Mouse (Mus musculus) fat pad, adult 2 months (tissue): Measurements from ENCODE around the gene Cdv3.

ENCODE experiments used
- DNase-seq: peaks from one replicate; pipeline ENCODE4 v3.0.0-alpha.2; 2011; ENCODE audit warnings: low read depth, low spot score; ENCODE audit errors: extremely low read depth

The Cdv3 gene

DNA sequence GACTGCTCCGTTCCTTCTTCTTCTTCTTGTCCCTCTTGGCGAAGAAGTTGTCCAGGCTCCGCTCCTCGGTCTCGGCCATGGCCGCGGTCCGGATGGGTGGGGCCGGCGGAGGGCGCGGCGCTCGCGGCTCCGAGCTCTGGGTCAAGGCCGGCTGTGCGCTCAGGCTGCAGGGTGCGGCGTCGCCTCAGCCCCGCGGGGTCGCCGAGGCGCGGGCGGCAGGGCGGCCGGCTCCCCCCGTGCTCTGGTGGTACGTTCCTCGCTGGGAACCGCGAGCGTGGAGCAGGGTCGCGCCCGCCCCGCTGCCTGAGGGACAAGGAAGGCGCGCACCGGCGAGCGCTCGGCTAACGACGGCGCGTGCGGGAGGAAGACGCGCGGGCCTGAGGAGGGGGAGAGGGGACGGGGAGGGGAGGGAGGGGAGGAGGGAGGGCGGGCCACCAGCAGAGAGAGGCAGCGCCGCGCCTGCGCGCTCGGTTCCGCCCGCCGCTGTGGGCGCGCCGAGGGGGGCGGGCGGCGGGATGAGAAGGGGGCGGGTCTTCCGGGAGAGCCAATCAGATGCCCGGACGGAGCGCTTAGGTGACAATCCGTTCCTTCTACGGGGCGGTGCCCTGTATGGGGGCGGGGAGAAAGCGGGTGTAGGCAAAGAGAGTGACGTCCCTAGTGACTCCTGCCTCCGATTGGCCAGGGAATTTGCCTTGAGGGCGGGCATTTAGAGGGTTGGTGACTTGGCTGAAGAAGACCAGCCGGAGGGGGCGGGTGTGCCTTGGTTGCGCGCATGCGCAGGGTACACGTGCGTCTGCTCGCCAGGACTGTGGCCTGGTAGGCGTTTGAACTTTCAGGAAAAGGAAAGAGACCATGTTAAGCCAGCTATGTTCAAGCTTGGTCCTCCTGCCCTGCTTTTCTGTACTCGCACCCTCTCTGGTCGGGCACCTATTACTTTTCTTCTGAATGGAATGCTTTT is at the start of gene Cdv3:
Cdv3 (minus strand) TSS at position 551 of the 958 bp plus-strand sequence.
- DNase-seq: peak; percentile 99

DNA sequence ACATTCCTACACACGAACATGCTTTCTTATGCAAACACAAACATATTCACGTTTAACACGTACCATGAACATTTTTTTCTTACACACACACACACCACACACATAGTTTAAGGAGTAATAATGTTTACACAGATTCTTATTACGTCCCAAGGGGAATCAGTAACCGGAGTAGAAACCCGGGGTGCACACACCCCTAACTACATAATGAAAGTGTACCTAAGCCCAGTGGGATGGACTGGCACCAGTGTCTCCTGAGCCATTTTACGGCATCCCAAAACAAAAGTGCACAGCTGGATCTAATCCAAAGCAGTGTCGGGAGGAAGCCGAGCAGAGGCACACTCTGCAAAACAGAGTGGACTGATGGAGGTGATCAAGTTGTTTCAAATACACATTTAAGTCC is 47.8 kb upstream of the Cdv3 start:
- DNase-seq: no peak

DNA sequence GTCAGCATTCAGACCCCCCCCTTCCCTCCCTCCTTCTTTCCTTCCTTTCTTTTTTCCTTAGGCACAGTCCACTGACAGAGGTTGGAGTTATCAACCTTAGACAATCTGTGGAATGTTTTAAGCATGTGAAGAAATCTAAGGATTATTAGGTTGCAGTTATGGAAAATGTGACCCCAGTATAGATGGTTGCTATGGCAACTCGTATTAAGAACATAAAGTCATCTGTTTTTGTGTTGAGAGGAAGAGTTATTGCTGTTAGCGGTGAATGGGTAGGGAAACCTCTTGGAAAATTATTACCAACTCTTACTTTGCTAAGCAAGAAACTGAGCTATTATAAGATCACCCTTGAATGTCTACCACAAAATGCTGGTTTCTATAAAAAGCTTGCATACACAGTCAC is 43.5 kb upstream of the Cdv3 start:
- DNase-seq: no peak

DNA sequence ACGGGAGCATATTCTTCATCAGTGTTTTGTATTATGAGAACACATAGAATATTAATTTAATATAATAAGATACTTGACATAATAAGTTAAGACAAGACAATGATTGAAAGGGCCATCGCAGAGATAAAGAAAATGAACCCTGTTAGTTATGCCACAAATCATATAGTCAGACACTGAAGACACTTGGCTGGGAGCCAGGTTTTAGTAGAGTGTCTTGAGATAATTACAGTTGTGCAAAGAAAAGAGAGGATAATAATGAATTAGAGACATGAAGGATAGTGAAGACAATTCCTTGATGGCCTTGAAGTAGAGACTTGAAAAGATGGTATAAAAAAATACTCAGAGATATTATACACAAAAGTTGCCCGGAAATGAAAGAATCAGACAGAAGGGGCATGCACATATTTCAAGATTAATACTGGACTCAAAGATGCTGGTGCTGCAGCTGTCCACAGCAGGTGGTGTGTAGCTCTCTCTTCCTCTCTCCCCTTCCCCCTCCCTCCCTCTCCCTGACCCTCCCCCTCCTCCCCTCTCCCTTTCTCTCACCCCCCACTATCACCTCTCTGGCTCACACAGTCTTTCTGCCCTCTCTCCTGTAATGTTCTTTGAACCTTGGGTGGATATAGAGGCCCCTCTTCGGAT is 42.6 kb upstream of the Cdv3 start:
- DNase-seq: no peak

DNA sequence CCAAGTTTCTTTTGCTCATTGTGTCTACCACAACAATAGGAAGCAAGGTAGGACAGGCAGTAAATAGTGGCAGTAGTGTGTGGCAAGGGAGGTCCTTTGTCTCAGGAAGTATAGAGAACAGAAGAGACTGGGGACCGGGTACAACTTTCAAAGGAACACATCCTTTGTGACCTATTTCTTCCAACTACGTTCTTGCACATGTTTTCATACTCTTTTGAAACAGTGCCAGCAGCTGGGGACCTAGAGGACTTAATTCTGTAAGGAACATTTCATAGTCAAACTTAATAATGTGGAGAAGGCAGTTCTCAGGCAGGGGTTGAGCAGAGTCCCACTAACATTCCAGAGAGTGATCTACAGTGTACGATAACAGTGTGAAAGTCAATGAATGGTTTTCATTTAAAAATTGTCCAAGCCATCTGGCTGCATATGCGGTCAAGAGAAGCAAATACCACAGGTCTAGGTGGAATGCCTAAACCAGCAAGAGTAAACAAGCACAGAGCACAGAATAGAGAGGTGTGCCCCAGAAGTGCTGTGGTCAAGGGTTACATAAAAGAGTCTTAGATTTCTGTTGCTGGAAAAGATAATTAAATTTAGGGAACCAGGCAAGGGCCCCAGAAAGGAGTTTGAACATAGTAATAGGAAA is 37.8 kb upstream of the Cdv3 start:
- DNase-seq: no peak

DNA sequence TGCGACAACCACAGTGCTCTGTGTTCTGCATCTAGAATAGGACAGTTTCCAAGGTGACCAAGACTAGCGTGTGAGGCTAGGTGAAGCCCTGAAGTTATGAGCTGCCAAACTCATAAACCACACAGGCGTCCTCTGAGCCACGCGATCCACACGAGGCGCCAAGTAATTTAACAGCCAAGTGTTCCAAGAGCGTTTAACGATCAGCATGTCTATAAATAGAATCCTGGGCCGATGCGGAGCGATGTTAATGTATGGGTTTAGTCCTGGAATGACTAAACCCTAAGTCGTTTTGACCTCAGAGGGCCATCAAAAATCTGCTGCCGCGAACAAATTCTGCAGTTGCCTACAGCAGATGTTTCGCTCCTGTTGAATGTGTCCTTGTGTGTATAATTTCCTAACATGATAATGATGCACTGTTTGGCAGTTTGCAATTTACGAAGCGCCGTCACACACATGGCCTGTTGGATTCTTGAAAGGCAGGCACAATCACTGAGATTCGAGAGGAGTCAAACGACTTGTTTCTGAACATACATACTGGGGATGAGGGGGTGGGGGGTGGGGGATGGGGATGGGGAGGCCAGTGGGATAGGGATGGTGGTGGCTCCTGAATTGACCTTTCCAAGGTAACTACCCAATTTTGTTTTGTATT is 33.0 kb upstream of the Cdv3 start:
- no peak for DNase-seq

DNA sequence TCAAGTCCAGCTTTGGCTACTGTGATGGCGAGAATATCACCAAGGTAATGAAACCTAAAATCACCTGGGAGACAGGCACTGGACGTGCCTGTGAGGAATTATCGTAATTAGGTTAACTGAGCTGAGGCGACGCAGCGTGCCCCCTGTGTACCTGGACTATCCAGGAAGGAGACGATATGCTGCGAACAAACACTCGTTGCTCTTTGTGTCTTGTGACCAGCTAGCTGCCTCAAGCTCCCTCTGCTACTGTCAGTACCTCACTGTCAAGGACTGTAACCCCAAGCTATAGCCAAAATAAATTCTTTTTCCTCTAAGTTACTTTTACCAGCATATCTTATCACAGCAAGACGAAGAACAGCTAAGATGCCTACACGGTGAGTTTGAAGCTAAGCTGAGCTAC is 27.6 kb upstream of the Cdv3 start:
- no peak for DNase-seq

DNA sequence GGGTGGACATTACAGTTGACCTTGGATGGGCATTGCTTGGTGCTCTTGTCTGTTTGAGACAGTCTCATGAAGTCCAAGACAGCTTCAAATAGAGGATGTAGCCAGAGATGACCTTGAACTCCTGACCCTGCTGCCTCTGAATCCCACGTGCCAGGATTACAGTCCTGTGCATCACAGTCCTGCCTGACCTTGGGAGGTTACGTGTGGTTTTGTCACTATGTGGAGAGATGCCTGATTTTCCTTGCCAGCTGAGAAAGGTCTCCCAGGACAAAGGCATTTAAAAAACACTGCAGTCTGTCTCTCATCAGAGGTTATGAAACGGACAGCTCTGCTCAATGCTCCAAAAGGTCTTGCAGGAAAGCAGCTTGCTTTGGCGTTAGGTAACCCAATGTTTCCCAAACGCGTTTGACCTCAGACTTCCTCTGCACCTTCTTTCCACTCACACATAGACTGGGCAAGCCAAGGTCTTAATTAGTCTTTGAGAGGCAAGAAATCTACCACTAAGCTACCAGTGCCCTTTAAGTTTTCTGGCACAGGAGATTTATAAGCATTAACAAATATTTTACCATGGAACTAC is 26.2 kb upstream of the Cdv3 start:
- DNase-seq: no peak

DNA sequence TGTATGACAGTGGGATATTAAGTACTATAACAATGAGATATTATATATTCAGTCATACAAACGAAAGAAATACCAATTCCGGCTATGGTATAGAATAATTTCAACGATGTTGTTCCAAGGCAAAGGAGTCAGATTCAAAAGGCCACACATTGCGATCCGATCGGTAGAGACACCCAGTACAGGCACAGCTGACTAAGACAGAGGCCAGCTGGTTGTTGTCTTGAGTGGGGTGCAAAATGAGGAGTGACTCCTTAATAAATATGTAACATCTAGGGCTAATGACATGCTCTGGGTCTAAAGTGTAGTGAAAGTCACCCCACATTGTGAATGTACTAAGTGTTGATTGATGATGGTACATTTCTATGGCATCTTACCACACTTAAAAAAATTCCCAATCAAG is 23.6 kb upstream of the Cdv3 start:
- DNase-seq: no peak

DNA sequence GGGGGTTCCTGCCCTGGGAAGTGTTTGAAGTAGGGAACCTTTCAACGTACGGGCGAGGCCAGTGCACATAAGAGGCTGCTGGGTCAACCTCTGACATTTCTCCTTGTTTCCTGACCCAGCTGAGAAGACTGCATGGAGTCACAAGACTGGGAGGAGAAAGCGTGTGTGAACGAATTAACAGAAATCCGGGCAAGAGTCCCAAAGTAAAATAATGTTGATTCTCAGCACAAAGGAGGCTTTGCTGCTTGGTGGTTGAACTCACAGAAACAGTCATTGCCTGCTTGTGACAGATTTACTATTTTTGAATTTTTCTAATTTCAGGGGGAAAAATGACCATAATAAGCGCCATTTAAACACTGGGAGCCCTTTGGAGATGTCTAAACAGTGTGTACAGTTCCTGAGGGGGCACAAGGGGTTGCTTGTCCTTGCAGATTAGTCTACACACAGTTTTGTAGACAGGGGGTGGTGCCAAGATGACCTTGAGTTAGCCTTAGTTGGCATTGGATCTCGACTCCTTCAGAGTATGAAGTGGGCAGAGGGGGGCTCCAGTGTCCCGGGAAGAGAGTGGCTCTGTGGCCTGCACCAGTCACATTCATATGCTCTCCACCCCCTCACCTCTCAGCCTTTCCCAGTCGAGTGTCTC is 21.5 kb upstream of the Cdv3 start:
- DNase-seq: no peak

DNA sequence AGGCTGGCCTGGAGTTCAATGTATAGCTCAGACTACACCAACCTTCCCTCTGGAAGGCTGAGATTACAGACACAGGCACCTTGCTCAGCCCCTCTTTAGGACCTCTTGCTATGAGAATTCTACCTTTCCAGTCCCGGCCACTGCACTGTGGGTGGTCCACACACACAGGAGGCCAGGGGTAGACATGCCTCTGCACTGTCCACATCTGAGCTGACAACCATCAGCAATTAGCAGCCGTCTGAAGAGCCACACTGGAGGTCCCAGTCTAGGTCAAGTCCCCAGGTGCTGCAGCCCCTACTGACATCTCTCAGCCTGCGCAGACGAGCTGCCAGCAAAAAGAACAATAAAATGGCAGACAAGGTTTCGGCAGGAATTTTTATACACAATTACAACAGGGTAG is 20.9 kb upstream of the Cdv3 start:
- no peak for DNase-seq

DNA sequence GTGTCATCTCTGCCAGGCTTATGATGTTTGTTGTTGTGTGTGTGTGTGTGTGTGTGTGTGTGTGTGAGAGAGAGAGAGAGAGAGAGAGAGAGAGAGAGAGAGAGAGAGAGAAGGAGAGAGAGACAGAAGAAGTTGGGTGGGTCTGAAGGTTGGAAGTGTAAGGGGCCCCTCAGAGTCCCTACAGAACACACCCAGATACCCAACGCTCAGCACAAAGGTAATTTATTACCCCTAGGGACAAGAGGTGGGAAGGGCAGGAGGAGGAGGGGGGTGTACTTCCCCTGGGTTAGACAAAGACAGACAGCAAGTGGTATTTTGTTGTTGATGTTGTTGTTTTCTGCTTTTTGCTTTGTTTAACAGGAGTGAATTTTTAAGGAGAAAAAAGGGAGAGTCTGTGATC is 20.0 kb upstream of the Cdv3 start:
- DNase-seq: no peak

DNA sequence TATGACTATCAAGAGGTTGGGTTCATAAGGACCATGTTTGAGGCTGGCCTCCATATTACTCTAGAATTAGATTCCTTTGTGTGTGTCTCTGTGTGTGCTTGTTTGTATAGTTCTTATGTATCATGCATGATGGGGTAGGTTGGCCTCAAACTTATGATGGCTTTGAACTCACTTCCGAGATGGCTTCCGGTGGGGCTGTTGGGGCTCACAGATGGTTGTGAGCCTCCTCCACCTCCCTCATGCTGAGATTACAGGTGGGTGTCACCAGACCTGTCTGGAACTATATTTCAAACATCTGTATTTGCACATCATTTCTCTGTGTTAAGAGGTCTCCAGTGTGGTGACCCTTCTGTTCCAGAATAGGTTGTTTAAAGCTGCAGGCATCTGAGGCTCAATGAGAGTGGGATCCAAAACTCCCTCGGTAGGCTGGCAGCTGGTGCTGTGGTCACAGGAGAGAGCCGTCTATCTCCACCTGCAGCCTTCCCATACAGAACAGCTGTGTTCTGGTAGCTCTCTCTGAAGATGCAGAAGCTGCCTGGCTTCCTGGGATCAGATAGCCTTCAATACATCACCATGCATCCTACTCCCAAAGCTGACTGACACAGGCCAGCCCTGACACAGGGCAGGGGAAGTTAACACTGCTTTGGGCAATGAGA is 18.6 kb upstream of the Cdv3 start:
- DNase-seq: no peak

DNA sequence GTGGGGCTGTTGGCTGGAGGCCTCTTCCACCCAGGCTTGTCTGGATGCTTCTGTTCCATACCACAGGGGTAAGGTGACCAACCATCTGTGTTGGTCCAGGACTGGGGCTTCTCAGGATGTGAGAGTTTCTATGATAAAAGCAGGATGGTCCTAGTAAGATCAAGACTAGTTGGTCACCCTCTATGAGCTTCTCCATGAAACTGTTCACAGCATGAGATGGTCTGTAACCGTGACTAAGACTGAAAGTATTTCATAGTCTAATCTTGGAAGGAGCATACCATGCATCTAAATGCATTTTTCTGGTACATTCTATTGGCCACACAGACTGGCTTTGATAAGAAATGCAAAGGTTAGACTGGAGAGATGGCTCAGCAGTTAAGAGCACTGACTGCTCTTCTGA is 17.9 kb upstream of the Cdv3 start:
- DNase-seq: no peak

DNA sequence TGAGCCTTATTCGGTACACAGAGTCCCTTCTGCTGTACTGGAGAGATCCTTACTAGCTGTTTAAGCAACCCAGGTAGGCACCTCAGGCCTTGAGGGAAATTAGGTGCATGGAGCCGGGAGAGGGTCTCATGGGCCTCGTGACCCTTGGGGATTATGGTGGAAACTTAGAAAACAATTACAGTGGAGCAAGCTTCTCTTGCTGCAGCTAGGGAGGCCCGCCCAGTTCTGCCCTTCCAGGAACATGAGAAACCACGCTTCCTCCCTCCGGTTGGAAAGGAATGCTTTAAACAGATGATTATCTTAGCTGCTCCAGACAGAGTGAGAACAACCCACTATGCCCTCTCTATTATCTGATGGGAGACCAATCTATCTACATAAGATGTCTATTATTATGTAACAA is 17.3 kb upstream of the Cdv3 start:
- DNase-seq: no peak

DNA sequence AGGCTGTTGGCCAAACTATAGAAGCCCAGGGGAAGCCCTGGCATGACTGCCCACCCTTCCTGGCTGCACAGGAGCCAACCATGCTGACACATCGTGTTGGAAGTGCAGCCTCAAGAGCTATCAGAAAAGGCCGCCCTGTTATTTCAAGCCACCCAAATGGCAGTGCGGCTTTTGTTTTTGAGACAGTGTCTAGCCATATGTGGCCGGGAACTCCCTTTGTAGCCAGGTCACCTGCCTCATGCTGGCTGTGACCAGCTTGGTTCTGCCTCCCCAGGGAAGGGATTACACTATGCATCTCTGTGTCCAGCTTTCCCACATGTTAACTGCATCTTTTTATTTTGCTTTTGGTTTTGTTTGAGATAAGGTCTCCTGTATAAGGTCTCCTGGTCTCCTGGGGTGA is 14.9 kb upstream of the Cdv3 start:
- DNase-seq: no peak

DNA sequence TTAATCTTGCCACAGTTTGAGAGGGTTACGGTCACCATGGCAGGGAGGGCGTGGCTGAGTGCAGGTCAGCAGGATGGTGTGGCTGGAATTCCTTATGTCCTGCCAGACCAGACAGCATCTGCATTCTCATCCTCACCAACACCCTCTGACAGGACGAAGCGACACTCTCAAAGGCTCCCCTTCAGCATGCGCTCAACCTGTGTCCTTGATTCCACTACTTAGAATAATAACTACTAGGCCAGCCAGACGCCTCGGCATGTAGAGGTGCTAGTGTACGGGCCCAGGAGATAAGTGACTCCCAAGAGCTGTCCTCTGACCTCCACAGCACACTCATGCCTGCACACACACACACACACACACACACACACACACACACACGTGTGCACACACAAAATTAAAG is 13.6 kb upstream of the Cdv3 start:
- no peak for DNase-seq

DNA sequence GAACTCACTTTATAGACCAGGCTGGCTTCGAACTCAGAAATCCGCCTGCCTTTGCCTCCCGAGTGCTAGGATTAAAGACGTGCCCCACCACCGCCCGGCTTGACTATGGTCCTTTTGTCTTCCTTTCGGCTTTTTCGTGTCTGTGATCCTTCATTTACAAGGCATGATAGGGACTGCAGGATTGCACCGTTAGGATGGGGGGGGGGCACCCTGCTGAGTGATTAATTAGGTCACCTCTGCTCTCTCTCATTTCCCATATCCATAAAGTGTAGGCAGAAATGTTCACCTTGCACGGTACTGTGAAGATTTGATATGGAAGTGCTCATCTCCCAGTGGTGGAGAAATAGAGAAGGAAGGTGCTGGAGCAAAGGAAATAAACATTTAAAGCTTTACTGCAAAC is 13.0 kb upstream of the Cdv3 start:
- no peak for DNase-seq

DNA sequence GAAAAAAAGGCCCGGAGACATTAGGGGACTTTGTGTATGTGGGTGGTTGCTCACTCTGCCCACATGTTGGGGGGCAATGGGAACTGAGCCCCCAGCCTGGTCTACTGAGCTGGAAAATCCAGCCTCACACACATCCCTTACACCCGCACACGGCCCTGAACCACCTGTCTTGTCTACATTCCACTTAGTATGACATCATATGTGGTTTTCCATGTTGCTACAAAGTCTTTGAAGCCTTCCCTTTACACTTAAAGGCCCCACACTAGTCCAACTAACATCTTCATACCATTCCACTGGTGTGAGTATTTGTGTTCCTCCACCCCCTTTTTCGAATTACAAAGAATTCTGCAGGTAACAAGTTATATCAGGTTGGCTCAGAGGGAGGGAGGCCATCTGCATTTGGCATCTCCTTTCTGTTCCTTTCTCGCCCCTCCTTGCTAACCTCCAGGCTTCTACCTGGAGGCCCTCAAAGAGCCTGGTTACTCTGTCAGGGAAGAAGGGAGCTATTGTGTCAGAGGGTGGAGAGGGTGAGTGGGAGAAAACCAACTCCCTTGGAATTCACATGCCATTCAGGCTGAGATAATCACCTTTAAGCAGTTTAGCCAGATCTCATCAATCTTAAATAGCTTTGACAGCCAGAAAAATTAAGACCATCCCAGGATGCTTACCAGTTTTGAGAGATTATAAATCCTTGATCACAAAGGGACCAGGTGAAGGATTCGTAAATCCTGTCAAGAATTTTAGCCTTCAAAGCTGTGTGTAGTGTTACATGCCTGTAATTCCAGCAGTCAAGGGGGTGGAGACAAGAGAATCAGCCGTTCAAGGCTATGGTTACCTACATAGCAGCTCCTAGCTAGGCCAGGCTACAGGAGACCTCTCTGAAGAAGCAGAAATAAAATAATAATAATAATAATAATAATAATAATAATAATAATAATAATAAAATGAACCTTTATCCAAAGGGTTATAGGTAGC is 11.0 kb upstream of the Cdv3 start:
- DNase-seq: no peak
